Mouse (Mus musculus) forebrain, embryonic 13.5 days (tissue): Measurements from ENCODE around the gene Rapgef2. TPM values are rescaled to one million over a fixed set of nuclear protein-coding genes. Genes with fewer than 3 reads are reported as not detected.
"Not testable (repeated sequence)": the region's sequence is repeated elsewhere in the genome, so short reads cannot be mapped to it uniquely, and the experiment has no call there.

Experiments used
- ATAC-seq: fragments of 200-750 bp; cut with Nextera tagmentation; 2 replicates; pipeline ENCODE4 v1.8.0; 2017
- H3K27ac ChIP-seq: fragments of 300-500 bp; sonication (generic); 2 replicates; pipeline ENCODE4 v1.5.1; 2015; ENCODE audit warnings: inconsistent platforms, mild to moderate bottlenecking, moderate library complexity
- H3K27me3 ChIP-seq: fragments of 300-500 bp; sonication (generic); 2 replicates; pipeline ENCODE4 v1.6.1; 2015; ENCODE audit warnings: mild to moderate bottlenecking, inconsistent platforms
- H3K36me3 ChIP-seq: fragments of 300-500 bp; sonication (generic); 2 replicates; pipeline ENCODE4 v1.6.1; 2015; ENCODE audit warnings: mild to moderate bottlenecking, inconsistent platforms; ENCODE audit not compliant: poor library complexity, severe bottlenecking
- H3K4me1 ChIP-seq: fragments of 300-500 bp; sonication (generic); 2 replicates; pipeline ENCODE4 v1.6.1; 2015; ENCODE audit warnings: inconsistent platforms
- H3K4me2 ChIP-seq: fragments of 300-500 bp; sonication (generic); 2 replicates; pipeline ENCODE4 v1.6.1; 2015; ENCODE audit warnings: inconsistent platforms, mild to moderate bottlenecking, moderate library complexity
- H3K4me3 ChIP-seq: fragments of 300-500 bp; sonication (generic); 2 replicates; pipeline ENCODE4 v1.5.1; 2015; ENCODE audit warnings: mild to moderate bottlenecking, inconsistent platforms
- H3K9ac ChIP-seq: fragments of 300-500 bp; sonication (generic); 2 replicates; pipeline ENCODE4 v1.6.1; 2015; ENCODE audit warnings: mild to moderate bottlenecking, inconsistent platforms
- H3K9me3 ChIP-seq: fragments of 300-500 bp; sonication (generic); replicated peaks from 2 replicates; pipeline ENCODE4 v1.6.1; 2016; ENCODE audit warnings: inconsistent platforms
- WGBS: fragments of 180-500 bp; shearing (Covaris S2); methylation state at CpG from one replicate; pipeline ENCODE4 v1.1.7; 2015; 5-methylcytosine and 5-hydroxymethylcytosine counted together
- polyA plus RNA-seq: library from polyadenylated mRNA; unstranded; fragments of >200 nt; fragmentation: Nextera tagmentation; extraction: Ambion mirVana; gene quantifications from 2 replicates; pipeline ENCODE4 v1.2.1, GENCODE M21; 2015

Rapgef2 gene
- polyA plus RNA-seq, 1 experiment from 2014 or later, result 7.7 TPM

GRCm38 (mm10) chr3:79061426-79061825 lies 224.9 kb downstream of the Rapgef2 start:
- no peaks in the 10 kb centered on the region for H3K4me1 ChIP-seq
- WGBS, result 89% methylated on average over 6 of the region's 6 CpGs
- H3K27me3 ChIP-seq, result no peaks in the 10 kb centered on the region
- no peak overlapping the region for H3K4me3 ChIP-seq
- no peak overlapping the region for H3K27ac ChIP-seq
- no peaks in the 10 kb centered on the region for H3K9me3 ChIP-seq
- H3K4me2 ChIP-seq, result no peak overlapping the region
- H3K9ac ChIP-seq, result no peak overlapping the region
- H3K36me3 ChIP-seq, result peaks cover 11% of the 10 kb centered on the region
- no peak for ATAC-seq

DNA sequence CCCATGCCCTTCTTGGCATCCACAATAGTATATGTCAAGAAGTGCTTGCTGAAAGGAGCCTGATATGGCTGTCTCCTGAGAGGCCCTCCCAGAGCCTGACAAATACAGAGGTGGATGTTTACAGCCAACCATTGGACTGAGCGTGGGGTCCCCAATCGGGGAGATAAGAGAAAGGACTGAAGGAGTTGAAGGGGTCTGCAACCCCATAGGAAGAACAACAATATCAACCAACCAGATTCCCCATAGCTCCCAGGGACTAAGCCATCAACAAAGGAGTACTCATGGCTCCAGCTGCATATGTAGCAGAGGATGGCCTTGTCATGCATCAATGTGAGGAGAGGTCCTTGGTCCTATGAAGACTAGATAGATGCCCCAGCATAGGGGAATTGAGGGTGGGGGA lies 227.8 kb downstream of the Rapgef2 start:
- H3K27me3 ChIP-seq, H3K9ac ChIP-seq, H3K4me1 ChIP-seq, H3K27ac ChIP-seq, H3K4me3 ChIP-seq, H3K36me3 ChIP-seq, H3K9me3 ChIP-seq, H3K4me2 ChIP-seq, ATAC-seq: not testable (repeated sequence)
- whole genome bisulfite sequencing, result 85% methylated on average over 2 of the region's 2 CpGs

GRCm38 (mm10) chr3:79045251-79045650 lies 241.1 kb downstream of the Rapgef2 start:
- ATAC-seq, result no peak
- H3K4me1 ChIP-seq, result no peaks in the 10 kb centered on the region
- H3K9me3 ChIP-seq, result no peaks in the 10 kb centered on the region
- H3K27ac ChIP-seq, result no peak overlapping the region
- H3K36me3 ChIP-seq, result no peaks in the 10 kb centered on the region
- WGBS, result 60% methylated on average over 5 of the region's 5 CpGs
- no peaks in the 10 kb centered on the region for H3K27me3 ChIP-seq
- H3K9ac ChIP-seq, result no peak overlapping the region
- H3K4me2 ChIP-seq, result no peak overlapping the region
- no peak overlapping the region for H3K4me3 ChIP-seq

GRCm38 (mm10) chr3:79042973-79043372 lies 243.3 kb downstream of the Rapgef2 start:
- WGBS, result 86% methylated on average over 3 of the region's 3 CpGs
- H3K4me3 ChIP-seq, result no peak overlapping the region
- H3K4me2 ChIP-seq, result no peak overlapping the region
- H3K27me3 ChIP-seq, result no peaks in the 10 kb centered on the region
- H3K4me1 ChIP-seq, result no peaks in the 10 kb centered on the region
- no peaks in the 10 kb centered on the region for H3K9me3 ChIP-seq
- no peak overlapping the region for H3K9ac ChIP-seq
- no peaks in the 10 kb centered on the region for H3K36me3 ChIP-seq
- H3K27ac ChIP-seq, result no peak overlapping the region
- ATAC-seq, result no peak

- Histone ChIP-seq H3K9me3 (no peaks in the 10 kb centered on the region), H3K4me2 (no peak overlapping the region), H3K4me1 (no peaks in the 10 kb centered on the region), H3K27me3 (no peaks in the 10 kb centered on the region), H3K27ac (no peak overlapping the region), H3K36me3 (no peaks in the 10 kb centered on the region), H3K4me3 (no peak overlapping the region), H3K9ac (no peak overlapping the region)
- 39% methylated on average over 2 of the region's 2 CpGs for WGBS
- no peak for ATAC-seq
These were observed 246.5 kb downstream of the Rapgef2 start for GRCm38 (mm10) chr3:79039666-79040450.

GRCm38 (mm10) chr3:79039008-79039407 lies 247.3 kb downstream of the Rapgef2 start:
- no peak overlapping the region for H3K27ac ChIP-seq
- H3K4me3 ChIP-seq, result no peak overlapping the region
- H3K9me3 ChIP-seq, result no peaks in the 10 kb centered on the region
- no peak overlapping the region for H3K9ac ChIP-seq
- WGBS, result 50% methylated on average over 2 of the region's 2 CpGs
- no peaks in the 10 kb centered on the region for H3K36me3 ChIP-seq
- no peak for ATAC-seq
- H3K4me2 ChIP-seq, result no peak overlapping the region
- no peaks in the 10 kb centered on the region for H3K27me3 ChIP-seq
- no peaks in the 10 kb centered on the region for H3K4me1 ChIP-seq

DNA sequence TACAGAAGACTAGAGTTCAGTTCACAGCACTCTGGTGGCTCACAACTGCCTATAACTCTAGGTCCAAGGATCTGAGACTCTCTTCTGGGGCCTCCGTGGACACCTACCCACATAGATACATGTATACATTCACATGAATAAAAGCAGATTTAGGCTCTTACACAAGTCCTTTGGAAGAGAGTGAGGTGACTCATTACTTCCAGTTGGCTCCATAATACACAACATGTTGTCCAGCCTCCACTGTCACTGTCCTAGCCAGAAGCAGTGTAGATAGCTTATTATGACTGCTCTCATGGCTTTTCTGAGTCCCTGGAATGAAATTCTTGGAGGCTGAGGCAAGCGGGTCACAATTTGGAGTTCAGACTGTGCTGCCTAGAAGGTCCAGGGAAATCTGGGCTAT lies 251.9 kb downstream of the Rapgef2 start:
- Histone ChIP-seq H3K27ac (no peak overlapping the region), H3K4me3 (no peak overlapping the region), H3K9me3 (no peaks in the 10 kb centered on the region), H3K36me3 (no peaks in the 10 kb centered on the region), H3K27me3 (no peaks in the 10 kb centered on the region), H3K4me2 (no peak overlapping the region), H3K4me1 (no peaks in the 10 kb centered on the region), H3K9ac (no peak overlapping the region)
- no peak for ATAC-seq
- WGBS, result 91% methylated on average over 2 of the region's 2 CpGs

GRCm38 (mm10) chr3:79030855-79031254 lies 255.5 kb downstream of the Rapgef2 start:
- no peak overlapping the region for H3K27ac ChIP-seq
- ATAC-seq, result no peak
- H3K36me3 ChIP-seq, result no peaks in the 10 kb centered on the region
- no peaks in the 10 kb centered on the region for H3K27me3 ChIP-seq
- H3K4me1 ChIP-seq, result no peaks in the 10 kb centered on the region
- no peak overlapping the region for H3K4me2 ChIP-seq
- no peak overlapping the region for H3K9ac ChIP-seq
- WGBS, result 81% methylated on average over 4 of the region's 4 CpGs
- no peaks in the 10 kb centered on the region for H3K9me3 ChIP-seq
- no peak overlapping the region for H3K4me3 ChIP-seq

GRCm38 (mm10) chr3:79028153-79028878 lies 258.0 kb downstream of the Rapgef2 start:
- H3K4me3 ChIP-seq, result no peak overlapping the region
- 0 out of 2 replicates have a peak, but pooled peaks cover 2% of the 10 kb centered on the region for H3K4me1 ChIP-seq
- H3K4me2 ChIP-seq, result no peak overlapping the region
- H3K36me3 ChIP-seq, result no peaks in the 10 kb centered on the region
- no peak overlapping the region for H3K9ac ChIP-seq
- no peak overlapping the region for H3K27ac ChIP-seq
- 81% methylated on average over 14 of the region's 14 CpGs for WGBS
- no peaks in the 10 kb centered on the region for H3K9me3 ChIP-seq
- ATAC-seq, result no peak
- H3K27me3 ChIP-seq, result no peaks in the 10 kb centered on the region

GRCm38 (mm10) chr3:79025983-79026382 lies 260.3 kb downstream of the Rapgef2 start:
- Histone ChIP-seq H3K4me2 (no peak overlapping the region), H3K27ac (no peak overlapping the region), H3K4me3 (no peak overlapping the region), H3K36me3 (no peaks in the 10 kb centered on the region), H3K4me1 (0 out of 2 replicates have a peak, but pooled peaks cover 7% of the 10 kb centered on the region), H3K9ac (no peak overlapping the region), H3K9me3 (no peaks in the 10 kb centered on the region), H3K27me3 (no peaks in the 10 kb centered on the region)
- WGBS, result 85% methylated on average over 3 of the region's 3 CpGs
- no peak for ATAC-seq

DNA sequence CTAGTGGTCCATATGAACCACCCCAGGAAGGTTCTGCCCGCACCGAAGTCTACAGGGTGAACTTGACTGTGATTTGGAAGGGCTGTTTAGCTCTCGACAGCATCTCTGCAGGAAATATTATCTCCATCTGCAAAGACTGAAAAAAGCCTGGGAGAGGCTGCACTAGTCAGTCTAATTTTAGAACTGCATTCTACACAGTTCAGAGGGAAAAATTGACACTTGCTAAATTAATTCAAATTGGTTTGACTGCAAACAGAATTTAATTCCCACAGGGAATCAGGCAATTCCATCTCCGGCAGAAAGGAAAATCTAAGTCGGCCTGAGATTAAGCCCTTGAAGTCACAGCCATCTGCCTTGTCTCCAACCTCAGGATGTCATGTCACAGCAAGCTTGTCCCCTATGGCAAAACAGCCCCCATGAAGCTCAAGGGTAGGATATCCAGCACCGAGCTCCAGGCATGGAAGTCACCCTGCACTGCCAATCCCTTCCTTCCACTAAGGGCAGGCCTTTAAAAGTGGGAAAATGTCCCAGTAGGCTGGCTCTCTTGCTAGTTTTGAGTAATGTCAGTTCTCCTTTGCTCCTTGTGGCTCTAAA lies 262.5 kb downstream of the Rapgef2 start:
- ATAC-seq, result peak; percentile 27; the same call in 1 of the 2 replicates
- Histone ChIP-seq H3K4me2 (no peak overlapping the region), H3K4me1 (0 out of 2 replicates have a peak, but pooled peaks cover 7% of the 10 kb centered on the region), H3K9ac (no peak overlapping the region), H3K36me3 (no peaks in the 10 kb centered on the region), H3K9me3 (no peaks in the 10 kb centered on the region), H3K27ac (no peak overlapping the region), H3K4me3 (no peak overlapping the region), H3K27me3 (no peaks in the 10 kb centered on the region)
- WGBS, result 87% methylated on average over 6 of the region's 6 CpGs

- Histone ChIP-seq H3K4me1 (0 out of 2 replicates have a peak, but pooled peaks cover 7% of the 10 kb centered on the region), H3K9me3 (no peaks in the 10 kb centered on the region), H3K4me3 (no peak overlapping the region), H3K27me3 (no peaks in the 10 kb centered on the region), H3K27ac (no peak overlapping the region), H3K36me3 (no peaks in the 10 kb centered on the region), H3K4me2 (no peak overlapping the region), H3K9ac (no peak overlapping the region)
- 55% methylated on average over 4 of the region's 4 CpGs for whole genome bisulfite sequencing
- ATAC-seq, result no peak
These were observed 263.6 kb downstream of the Rapgef2 start for GRCm38 (mm10) chr3:79022690-79023089.
